Mouse (Mus musculus) testis, postnatal 10 days (tissue): Measurements from ENCODE around the gene Ceacam13.
"Not testable (repeated sequence)": the region's sequence is repeated elsewhere in the genome, so short reads cannot be mapped to it uniquely, and the experiment has no call there.

Source experiments
- DNase-seq: peaks from one replicate; pipeline ENCODE4 v3.0.0; 2021; ENCODE audit warnings: low spot score

The Ceacam13 gene

DNA sequence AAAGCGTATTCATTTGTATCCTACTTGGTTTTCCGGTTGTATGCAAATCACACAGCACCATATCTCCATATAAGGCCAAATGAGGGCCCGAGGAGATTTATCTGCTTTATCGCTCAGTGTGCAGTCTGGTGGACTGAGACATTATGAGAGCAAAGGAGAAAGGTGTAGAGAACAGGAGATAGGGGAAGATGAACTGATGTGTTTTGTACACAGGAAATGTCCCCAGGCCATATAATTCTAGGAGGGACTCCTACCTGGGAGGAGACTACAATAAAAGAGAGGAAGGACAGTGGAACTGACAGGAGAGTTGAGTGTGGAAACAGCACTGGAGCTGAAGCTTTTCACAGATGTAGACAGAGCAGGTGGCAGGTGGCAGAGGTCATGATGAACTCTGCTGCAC lies at the start of gene Ceacam13:
Ceacam13 (plus strand) TSS at position 301 of the 400 bp plus-strand sequence.
- DNase-seq: no peak

DNA sequence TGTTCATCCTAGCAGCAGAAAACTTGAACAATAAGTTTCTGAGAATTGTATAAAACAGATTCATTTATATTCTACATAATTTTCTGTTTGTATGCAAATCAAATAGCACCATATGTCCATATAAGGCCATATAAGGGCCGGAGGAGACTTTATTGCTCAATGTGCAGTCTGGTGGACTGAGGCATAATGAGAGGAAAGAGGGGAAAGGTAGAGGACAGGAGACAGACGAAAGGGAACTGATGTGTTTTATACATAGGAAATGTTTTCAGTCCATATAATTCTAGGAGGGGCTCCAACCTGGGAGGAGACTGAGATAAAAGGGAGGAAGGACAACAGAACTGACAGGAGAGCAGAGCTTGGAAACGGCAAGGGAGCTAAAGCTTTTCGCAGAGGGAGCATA lies 37.9 kb upstream of the Ceacam13 start, which contains the start of gene Ceacam11:
Ceacam11 (plus strand) TSS at position 301 of the 400 bp plus-strand sequence.
- DNase-seq: no peak

DNA sequence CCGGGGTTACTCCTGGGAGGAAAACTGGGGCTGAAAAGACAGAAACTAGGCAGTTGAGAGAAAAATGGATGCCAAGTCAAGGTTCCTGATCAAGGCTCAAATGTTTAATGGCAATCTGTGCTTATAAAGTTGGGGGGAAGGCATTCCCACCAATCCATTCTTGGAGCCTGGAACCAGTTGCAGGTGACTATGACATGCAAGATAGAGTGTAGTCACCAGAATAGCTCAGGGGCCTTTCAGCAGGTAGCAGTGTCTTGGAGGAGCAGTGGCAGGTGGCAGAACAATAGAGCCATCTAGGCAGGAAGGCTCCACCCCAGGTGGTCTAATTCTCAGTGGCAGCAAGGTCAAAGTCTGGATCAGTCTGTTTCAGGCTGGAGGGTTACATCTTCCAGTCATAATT lies 8.6 kb upstream of the Ceacam13 start:
- not testable (repeated sequence) for DNase-seq

DNA sequence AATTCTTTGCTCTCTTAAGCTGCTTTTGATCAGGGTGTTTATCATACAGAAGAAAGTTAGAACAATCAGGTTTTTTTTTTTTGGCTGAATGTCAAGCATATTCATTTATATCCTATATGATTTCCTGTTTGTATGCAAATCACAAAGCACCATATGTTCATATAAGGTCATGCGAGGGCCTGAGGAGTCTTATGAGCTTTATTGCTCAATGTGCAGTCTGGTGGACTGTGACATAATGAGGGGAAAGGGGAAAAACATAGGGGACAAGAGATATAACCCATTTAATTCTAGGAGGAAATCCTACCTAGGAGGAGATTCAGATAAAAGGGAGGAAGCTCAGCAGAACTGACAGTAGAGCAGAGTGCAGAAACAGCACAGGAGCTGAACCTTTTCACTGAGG lies 55.9 kb downstream of the Ceacam13 start, which contains the start of gene Ceacam12:
Ceacam12 (plus strand) TSS at position 301 of the 400 bp plus-strand sequence.
- no peak for DNase-seq
